Mouse (Mus musculus) E14TG2a.4 (cell line): ENCODE results near the gene Lingo3.

ENCODE experiments used
- CTCF ChIP-seq: conservative IDR thresholded peaks from 2 replicates; pipeline ENCODE4 v1.5.1; 2014; ENCODE audit warnings: low read length
- NANOG ChIP-seq: IDR thresholded peaks from 2 replicates; pipeline ENCODE4 v1.6.1; 2014; ENCODE audit warnings: borderline replicate concordance, low read length, mixed read lengths
- POU5F1 ChIP-seq: IDR thresholded peaks from 2 replicates; pipeline ENCODE4 v1.6.1; 2014; ENCODE audit warnings: low read length, borderline replicate concordance

DNA sequence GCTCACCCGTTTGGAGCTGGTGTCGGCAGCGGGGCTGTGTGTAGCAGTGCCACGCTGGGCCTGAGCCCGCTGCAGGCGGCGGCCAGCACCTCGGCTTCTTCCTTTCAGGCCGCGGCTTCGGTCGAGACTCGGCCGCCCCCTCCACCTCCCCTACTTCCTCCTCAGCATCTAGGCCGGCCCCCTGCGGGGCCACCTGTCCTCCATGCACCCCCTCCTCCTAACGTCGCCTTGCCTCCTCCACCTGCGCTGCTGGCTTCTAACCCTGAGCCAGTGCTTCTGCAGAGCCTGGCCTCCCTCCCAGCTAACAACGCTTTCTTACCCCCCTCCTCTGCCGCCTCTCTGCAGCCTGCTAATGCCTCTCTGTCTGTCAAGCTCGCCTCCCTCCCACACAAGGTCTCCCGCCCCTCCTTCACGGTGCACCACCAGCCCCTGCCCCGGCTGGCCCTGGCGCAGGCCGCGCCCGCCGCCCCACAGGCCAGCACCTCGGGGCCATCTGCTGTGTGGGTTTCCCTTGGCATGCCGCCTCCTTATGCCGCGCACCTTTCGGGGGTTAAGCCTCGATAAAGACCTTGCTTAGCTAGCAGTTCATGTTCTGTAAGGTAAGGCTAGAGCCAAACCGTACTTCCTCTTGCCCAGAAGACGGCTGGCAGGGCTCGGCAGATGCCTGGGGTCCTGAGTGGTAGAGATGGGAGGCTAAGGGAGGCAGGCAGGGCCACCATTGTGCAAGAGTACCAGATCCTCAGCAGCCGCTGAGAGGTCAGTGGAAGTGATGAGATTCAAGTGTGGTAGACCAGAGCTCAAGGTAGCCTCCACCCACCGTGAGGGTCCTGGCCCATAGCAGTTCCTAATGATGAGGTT lies 51.4 kb downstream of the Lingo3 start:
- no peak for TF ChIP-seq CTCF
- no peak for TF ChIP-seq POU5F1
- TF ChIP-seq NANOG: no peak
